Mouse (Mus musculus): ENCODE data around the gene 0610037L13Rik. TPM values are rescaled to one million over a fixed set of nuclear protein-coding genes. Genes with fewer than 3 reads are reported as not detected.

Gene 0610037L13Rik
- polyA plus RNA-seq, 1 experiment from 2014 or later: 86.7 TPM

- peak; percentile 47; the same call in 1 of the 2 replicates for ATAC-seq
- no peaks in the 10 kb centered on the region for H3K9me3 ChIP-seq (replicated peaks; ENCODE audit: control insufficient read depth, low read length, poor library complexity, severe bottlenecking)
- peak overlapping the region; percentile 63 for H3K4me3 ChIP-seq (ENCODE audit: low read depth, low read length)
- H3K4me2 ChIP-seq (ENCODE audit: low read length): peak overlapping the region; percentile 90
- H3K27me3 ChIP-seq (ENCODE audit: control insufficient read depth, insufficient read depth, low read depth, low read length): no peaks in the 10 kb centered on the region
- peaks cover 12% of the 10 kb centered on the region for H3K4me1 ChIP-seq (ENCODE audit: control insufficient read depth, insufficient read depth, low read length)
- 49% methylated on average over 7 of the region's 7 CpGs for WGBS
- no peak overlapping the region for H3K27ac ChIP-seq (ENCODE audit: low read length)
- no peak overlapping the region; the same call in 1 of the 2 replicates for H3K9ac ChIP-seq (ENCODE audit: low read depth, low read length)
- no peaks in the 10 kb centered on the region for H3K36me3 ChIP-seq (ENCODE audit: control insufficient read depth, insufficient read depth, low read length)
Observed at GRCm38 (mm10) chr4:107923803-107924194, 34.2 kb downstream of the 0610037L13Rik start.

- WGBS: 70% methylated on average over 2 of the region's 2 CpGs
- Histone ChIP-seq H3K9me3 (replicated peaks; ENCODE audit: control insufficient read depth, low read length, poor library complexity, severe bottlenecking) (no peaks in the 10 kb centered on the region), H3K9ac (ENCODE audit: low read depth, low read length) (no peak overlapping the region), H3K27ac (ENCODE audit: low read length) (no peak overlapping the region), H3K4me1 (ENCODE audit: control insufficient read depth, insufficient read depth, low read length) (peaks cover 5% of the 10 kb centered on the region; the same call in 1 of the 2 replicates), H3K36me3 (ENCODE audit: control insufficient read depth, insufficient read depth, low read length) (no peaks in the 10 kb centered on the region), H3K4me3 (ENCODE audit: low read depth, low read length) (no peak overlapping the region), H3K27me3 (ENCODE audit: control insufficient read depth, insufficient read depth, low read depth, low read length) (no peaks in the 10 kb centered on the region), H3K4me2 (ENCODE audit: low read length) (no peak overlapping the region)
- ATAC-seq: no peak
Observed at GRCm38 (mm10) chr4:107928269-107928668, 38.7 kb downstream of the 0610037L13Rik start.

- Histone ChIP-seq H3K4me1 (ENCODE audit: control insufficient read depth, insufficient read depth, low read length) (peaks cover 2% of the 10 kb centered on the region; the same call in 1 of the 2 replicates), H3K4me2 (ENCODE audit: low read length) (no peak overlapping the region), H3K27ac (ENCODE audit: low read length) (no peak overlapping the region), H3K27me3 (ENCODE audit: control insufficient read depth, insufficient read depth, low read depth, low read length) (no peaks in the 10 kb centered on the region), H3K9me3 (replicated peaks; ENCODE audit: control insufficient read depth, low read length, poor library complexity, severe bottlenecking) (no peaks in the 10 kb centered on the region), H3K9ac (ENCODE audit: low read depth, low read length) (no peak overlapping the region), H3K36me3 (ENCODE audit: control insufficient read depth, insufficient read depth, low read length) (no peaks in the 10 kb centered on the region), H3K4me3 (ENCODE audit: low read depth, low read length) (no peak overlapping the region)
- 79% methylated on average over 2 of the region's 2 CpGs for WGBS
- no peak for ATAC-seq
Observed at GRCm38 (mm10) chr4:107928726-107929125, 39.1 kb downstream of the 0610037L13Rik start.

- Histone ChIP-seq H3K9me3 (replicated peaks; ENCODE audit: control insufficient read depth, low read length, poor library complexity, severe bottlenecking) (no peaks in the 10 kb centered on the region), H3K4me2 (ENCODE audit: low read length) (no peak overlapping the region), H3K27ac (ENCODE audit: low read length) (no peak overlapping the region), H3K4me3 (ENCODE audit: low read depth, low read length) (no peak overlapping the region), H3K27me3 (ENCODE audit: control insufficient read depth, insufficient read depth, low read depth, low read length) (no peaks in the 10 kb centered on the region), H3K9ac (ENCODE audit: low read depth, low read length) (no peak overlapping the region), H3K4me1 (ENCODE audit: control insufficient read depth, insufficient read depth, low read length) (no peaks in the 10 kb centered on the region), H3K36me3 (ENCODE audit: control insufficient read depth, insufficient read depth, low read length) (no peaks in the 10 kb centered on the region)
- ATAC-seq: no peak
- 92% methylated on average over 3 of the region's 3 CpGs for WGBS
Observed at GRCm38 (mm10) chr4:107931453-107931852, 41.8 kb downstream of the 0610037L13Rik start.

GRCm38 (mm10) chr4:107933239-107933638, 43.6 kb downstream of the 0610037L13Rik start:
- Histone ChIP-seq H3K9me3 (replicated peaks; ENCODE audit: control insufficient read depth, low read length, poor library complexity, severe bottlenecking) (no peaks in the 10 kb centered on the region), H3K4me3 (ENCODE audit: low read depth, low read length) (no peak overlapping the region), H3K27me3 (ENCODE audit: control insufficient read depth, insufficient read depth, low read depth, low read length) (no peaks in the 10 kb centered on the region), H3K4me2 (ENCODE audit: low read length) (no peak overlapping the region), H3K27ac (ENCODE audit: low read length) (no peak overlapping the region), H3K9ac (ENCODE audit: low read depth, low read length) (no peak overlapping the region), H3K4me1 (ENCODE audit: control insufficient read depth, insufficient read depth, low read length) (no peaks in the 10 kb centered on the region), H3K36me3 (ENCODE audit: control insufficient read depth, insufficient read depth, low read length) (no peaks in the 10 kb centered on the region)
- WGBS: 86% methylated on average over 8 of the region's 8 CpGs
- no peak for ATAC-seq

- H3K27ac ChIP-seq (ENCODE audit: low read length): no peak overlapping the region
- no peaks in the 10 kb centered on the region for H3K27me3 ChIP-seq (ENCODE audit: control insufficient read depth, insufficient read depth, low read depth, low read length)
- WGBS: 70% methylated on average over 3 of the region's 3 CpGs
- no peak for ATAC-seq
- H3K9me3 ChIP-seq (replicated peaks; ENCODE audit: control insufficient read depth, low read length, poor library complexity, severe bottlenecking): no peaks in the 10 kb centered on the region
- H3K9ac ChIP-seq (ENCODE audit: low read depth, low read length): no peak overlapping the region
- no peak overlapping the region for H3K4me3 ChIP-seq (ENCODE audit: low read depth, low read length)
- H3K36me3 ChIP-seq (ENCODE audit: control insufficient read depth, insufficient read depth, low read length): no peaks in the 10 kb centered on the region
- no peaks in the 10 kb centered on the region for H3K4me1 ChIP-seq (ENCODE audit: control insufficient read depth, insufficient read depth, low read length)
- H3K4me2 ChIP-seq (ENCODE audit: low read length): no peak overlapping the region
Observed at GRCm38 (mm10) chr4:107935254-107935653, 45.6 kb downstream of the 0610037L13Rik start.

GRCm38 (mm10) chr4:107937338-107937737, 47.7 kb downstream of the 0610037L13Rik start:
- no peak for ATAC-seq
- Histone ChIP-seq H3K4me3 (ENCODE audit: low read depth, low read length) (no peak overlapping the region), H3K36me3 (ENCODE audit: control insufficient read depth, insufficient read depth, low read length) (no peaks in the 10 kb centered on the region), H3K4me2 (ENCODE audit: low read length) (no peak overlapping the region), H3K27ac (ENCODE audit: low read length) (no peak overlapping the region), H3K27me3 (ENCODE audit: control insufficient read depth, insufficient read depth, low read depth, low read length) (no peaks in the 10 kb centered on the region), H3K4me1 (ENCODE audit: control insufficient read depth, insufficient read depth, low read length) (no peaks in the 10 kb centered on the region), H3K9ac (ENCODE audit: low read depth, low read length) (no peak overlapping the region), H3K9me3 (replicated peaks; ENCODE audit: control insufficient read depth, low read length, poor library complexity, severe bottlenecking) (no peaks in the 10 kb centered on the region)
- 22% methylated on average over 6 of the region's 6 CpGs for WGBS

- Histone ChIP-seq H3K27ac (ENCODE audit: low read length) (no peak overlapping the region), H3K36me3 (ENCODE audit: control insufficient read depth, insufficient read depth, low read length) (no peaks in the 10 kb centered on the region), H3K4me3 (ENCODE audit: low read depth, low read length) (no peak overlapping the region), H3K4me1 (ENCODE audit: control insufficient read depth, insufficient read depth, low read length) (no peaks in the 10 kb centered on the region), H3K27me3 (ENCODE audit: control insufficient read depth, insufficient read depth, low read depth, low read length) (no peaks in the 10 kb centered on the region), H3K4me2 (ENCODE audit: low read length) (no peak overlapping the region), H3K9ac (ENCODE audit: low read depth, low read length) (no peak overlapping the region), H3K9me3 (replicated peaks; ENCODE audit: control insufficient read depth, low read length, poor library complexity, severe bottlenecking) (no peaks in the 10 kb centered on the region)
- ATAC-seq: no peak
- 83% methylated on average over 2 of the region's 2 CpGs for WGBS
Observed at GRCm38 (mm10) chr4:107938124-107938523, 48.5 kb downstream of the 0610037L13Rik start.

- Histone ChIP-seq H3K9me3 (replicated peaks; ENCODE audit: control insufficient read depth, low read length, poor library complexity, severe bottlenecking) (no peaks in the 10 kb centered on the region), H3K4me1 (ENCODE audit: control insufficient read depth, insufficient read depth, low read length) (no peaks in the 10 kb centered on the region), H3K4me2 (ENCODE audit: low read length) (no peak overlapping the region), H3K27me3 (ENCODE audit: control insufficient read depth, insufficient read depth, low read depth, low read length) (no peaks in the 10 kb centered on the region), H3K36me3 (ENCODE audit: control insufficient read depth, insufficient read depth, low read length) (no peaks in the 10 kb centered on the region), H3K4me3 (ENCODE audit: low read depth, low read length) (no peak overlapping the region), H3K27ac (ENCODE audit: low read length) (no peak overlapping the region), H3K9ac (ENCODE audit: low read depth, low read length) (no peak overlapping the region)
- 91% methylated on average over 7 of the region's 7 CpGs for WGBS
- ATAC-seq: no peak
Observed at GRCm38 (mm10) chr4:107942741-107943140, 53.1 kb downstream of the 0610037L13Rik start.

Measured in midbrain, embryonic 16.5 days (tissue).